Mouse (Mus musculus): ENCODE measurements around the gene Shb. TPM values are rescaled to one million over a fixed set of nuclear protein-coding genes. Genes with fewer than 3 reads are reported as not detected.

Gene Shb
- total and polyA plus RNA-seq, 3 experiments = 7.7 to 15.5 (median 8.6) TPM

GRCm38 (mm10) chr4:45498345-45498744 is 33.9 kb downstream of the Shb start:
- no peak for TF ChIP-seq MYC (IDR thresholded peaks at IDR 0.05; ENCODE audit: low read depth, low read length)
- no peak for TF ChIP-seq TBP (conservative IDR thresholded peaks at IDR 0.05; ENCODE audit: low read depth, low read length)
- no peak for TF ChIP-seq NELFE (IDR thresholded peaks at IDR 0.05; ENCODE audit: low read depth, low read length)
- TF ChIP-seq HCFC1 (IDR thresholded peaks at IDR 0.05; ENCODE audit: low read depth, low read length) = no peak
- TF ChIP-seq ETS1 (conservative IDR thresholded peaks at IDR 0.05; ENCODE audit: low read depth, low read length) = peak; percentile 72
- 0 out of 2 replicates have a peak, but pooled peaks have one; percentile 12 for TF ChIP-seq MAX (IDR thresholded peaks at IDR 0.05; ENCODE audit: low read length)
- TF ChIP-seq IRF4 (IDR thresholded peaks at IDR 0.05; ENCODE audit: low read depth, low read length) = peak; percentile 55; the same call in 1 of the 2 replicates
- no peak for TF ChIP-seq ZC3H11A (IDR thresholded peaks at IDR 0.05; ENCODE audit: low read depth, low read length)
- peak; percentile 64; the same call in 1 of the 2 replicates for TF ChIP-seq TCF12 (IDR thresholded peaks at IDR 0.05; ENCODE audit: low read depth, low read length)
- TF ChIP-seq ELF1 (IDR thresholded peaks at IDR 0.05; ENCODE audit: low read depth, low read length) = peak; percentile 12; the same call in 1 of the 2 replicates
- TF ChIP-seq NRF1 (IDR thresholded peaks at IDR 0.05; ENCODE audit: low read depth, low read length) = no peak
- TF ChIP-seq SIN3A (IDR thresholded peaks at IDR 0.05; ENCODE audit: low read length) = peak; percentile 25; the same call in 1 of the 2 replicates
- no peak for TF ChIP-seq PAX5 (IDR thresholded peaks at IDR 0.05; ENCODE audit: low read length)
- TF ChIP-seq MAZ (IDR thresholded peaks at IDR 0.05; ENCODE audit: low read depth, low read length) = no peak; the same call in 1 of the 2 replicates
- no peak for TF ChIP-seq CTCF (conservative IDR thresholded peaks at IDR 0.05 in 1 of 2, IDR thresholded peaks at IDR 0.05 in 1 of 2; ENCODE audit: low read depth in 2 of 2, low read length in 2 of 2)
- no peak for TF ChIP-seq ZKSCAN1 (IDR thresholded peaks at IDR 0.05; ENCODE audit: borderline replicate concordance, low read depth, low read length)
- TF ChIP-seq JUND (conservative IDR thresholded peaks at IDR 0.05; ENCODE audit: low read depth, low read length) = no peak
- 0 out of 2 replicates have a peak, but pooled peaks have one; percentile 72 for TF ChIP-seq UBTF (IDR thresholded peaks at IDR 0.05; ENCODE audit: low read depth, low read length)
- TF ChIP-seq BHLHE40 (IDR thresholded peaks at IDR 0.05; ENCODE audit: low read depth, low read length) = 0 out of 2 replicates have a peak, but pooled peaks have one; percentile 42
- TF ChIP-seq MXI1 (IDR thresholded peaks at IDR 0.05; ENCODE audit: low read depth, low read length) = peak; percentile 16; the same call in 1 of the 2 replicates
- no peak for TF ChIP-seq GABPA (IDR thresholded peaks at IDR 0.05; ENCODE audit: insufficient replicate concordance, low read depth, low read length)
- peak; percentile 32; the same call in 1 of the 2 replicates for TF ChIP-seq RCOR1 (conservative IDR thresholded peaks at IDR 0.05; ENCODE audit: low read depth, low read length)
- TF ChIP-seq USF1 (IDR thresholded peaks at IDR 0.05; ENCODE audit: low read depth, low read length) = no peak
- TF ChIP-seq RAD21 (IDR thresholded peaks at IDR 0.05; ENCODE audit: low read depth, low read length) = no peak; the same call in none of the 2 replicates
- peak; percentile 69 for TF ChIP-seq EP300 (IDR thresholded peaks at IDR 0.05; ENCODE audit: low read length)
- TF ChIP-seq POLR2AphosphoS2 (IDR thresholded peaks at IDR 0.05; ENCODE audit: low read depth, low read length) = no peak
- no peak for TF ChIP-seq MAFK (IDR thresholded peaks at IDR 0.05; ENCODE audit: insufficient replicate concordance, low read length)
- TF ChIP-seq MEF2A (IDR thresholded peaks at IDR 0.05; ENCODE audit: borderline replicate concordance, low read depth, low read length) = peak; percentile 65; the same call in 1 of the 2 replicates
- no peak; the same call in 1 of the 2 replicates for TF ChIP-seq POLR2A (IDR thresholded peaks at IDR 0.05; ENCODE audit: low read depth, low read length)
- TF ChIP-seq CHD1 (IDR thresholded peaks at IDR 0.05; ENCODE audit: low read depth, low read length) = 0 out of 2 replicates have a peak, but pooled peaks have one; percentile 25
- no peak for TF ChIP-seq ZMIZ1 (IDR thresholded peaks at IDR 0.05; ENCODE audit: low read depth, low read length)
- TF ChIP-seq ZNF384 (IDR thresholded peaks at IDR 0.05; ENCODE audit: low read depth, low read length) = no peak
- no peak for TF ChIP-seq SMC3 (IDR thresholded peaks at IDR 0.05; ENCODE audit: low read depth, low read length)
- TF ChIP-seq USF2 (conservative IDR thresholded peaks at IDR 0.05; ENCODE audit: low read depth, low read length) = no peak
- no peak for TF ChIP-seq E2F4 (IDR thresholded peaks at IDR 0.05; ENCODE audit: insufficient replicate concordance, low read depth, low read length)
- TF ChIP-seq JUN (IDR thresholded peaks at IDR 0.05; ENCODE audit: insufficient read depth, low read depth, low read length) = no peak
- peak; percentile 41; the same call in 1 of the 2 replicates for TF ChIP-seq CHD2 (IDR thresholded peaks at IDR 0.05; ENCODE audit: low read length)
- no peak for TF ChIP-seq KAT2A (IDR thresholded peaks at IDR 0.05; ENCODE audit: insufficient replicate concordance, low read length)
- dilution Hi-C loops (cut with MboI; ENCODE audit: extremely low pct_ligation_motif_present, extremely low pct_unique_long_range_greater_than_20kb, low sequenced_read_pairs) = no loop called here
- in situ Hi-C loops (cut with MboI; ENCODE audit: low pct_ligation_motif_present, low pct_unique_long_range_greater_than_20kb, low sequenced_read_pairs) = no loop called here

More at GRCm38 (mm10) chr4:45498345-45498744, 33.9 kb downstream of the Shb start:
- H3K4me3 ChIP-seq (replicated peaks in 1 of 3; ENCODE audit: low read depth in 2 of 3, low read length in 2 of 3, poor library complexity in 1 of 3) = peak overlapping the region; percentile 11 to 42 (median 14)
- H3K79me2 ChIP-seq (replicated peaks; ENCODE audit: control insufficient read depth, extremely low read depth, insufficient read depth, poor library complexity, severe bottlenecking) = no peaks in the 10 kb centered on the region
- H3K27ac ChIP-seq (ENCODE audit: insufficient read depth, low read depth) = peak overlapping the region; percentile 86
- H3K9me3 ChIP-seq (replicated peaks; ENCODE audit: low read length) = no peaks in the 10 kb centered on the region
- peaks cover 0 to 26% of the 10 kb centered on the region in 2 experiments for H3K36me3 ChIP-seq (replicated peaks in 1 of 2; ENCODE audit: control insufficient read depth in 1 of 2, insufficient read depth in 1 of 2, low read length in 1 of 2)
- H3K9ac ChIP-seq (ENCODE audit: insufficient read depth, low read depth) = peak overlapping the region; percentile 67
- H3K27me3 ChIP-seq (replicated peaks) = no peaks in the 10 kb centered on the region
- H3K4me1 ChIP-seq (ENCODE audit: control insufficient read depth in 1 of 2, insufficient read depth in 2 of 2) = peaks cover 37 to 95% of the 10 kb centered on the region in 2 experiments
- H3K4me2 ChIP-seq (ENCODE audit: insufficient read depth, low read depth, poor library complexity, severe bottlenecking) = peak overlapping the region; percentile 39
- DNase-seq (ENCODE audit: extremely low read depth) = peak; percentile 46

All from CH12.LX (cell line).